Mouse (Mus musculus): ENCODE measurements around the gene Psmd8.
"Not testable (repeated sequence)": the region's sequence is repeated elsewhere in the genome, so short reads cannot be mapped to it uniquely, and the experiment has no call there.

- TF ChIP-seq POLR2A (IDR thresholded peaks at IDR 0.05; ENCODE audit: low read depth, low read length); CTCF (conservative IDR thresholded peaks at IDR 0.05; ENCODE audit: insufficient read depth, insufficient read length, low read depth, low read length): not testable (repeated sequence)
These were observed 13.7 kb upstream of the Psmd8 start for GRCm38 (mm10) chr7:29194230-29194629.
